Mouse (Mus musculus) erythroid progenitor cell, adult 5-6 weeks (primary cell): ENCODE results near the gene Atp2b1. TPM values are rescaled to one million over a fixed set of nuclear protein-coding genes. Genes with fewer than 3 reads are reported as not detected.

Experiments
- ATAC-seq: replicated peaks from 2 replicates; pipeline ENCODE4 v1.8.0; 2016; ENCODE audit warnings: moderate number of reproducible peaks, mild to moderate bottlenecking, moderate TSS enrichment, inconsistent platforms; ENCODE audit not compliant: poor library complexity, low FRiP score, severe bottlenecking
- total RNA-seq, 2 experiments: library from RNA; stranded (forward) in 1 of 2; stranded (reverse) in 1 of 2; fragments of 150-400 nt in 1 of 2; fragments of 186-747, 209-891 nt in 1 of 2; gene quantifications; 2 replicates each; pipeline versions ENCODE4 v1.2.3 to v1.2.4; 2015 to 2017; ENCODE audit warnings: low replicate concordance in 2 of 2

Atp2b1 gene
- total RNA-seq, 2 experiments from 2014 or later = 32.3 to 39.6 TPM

DNA sequence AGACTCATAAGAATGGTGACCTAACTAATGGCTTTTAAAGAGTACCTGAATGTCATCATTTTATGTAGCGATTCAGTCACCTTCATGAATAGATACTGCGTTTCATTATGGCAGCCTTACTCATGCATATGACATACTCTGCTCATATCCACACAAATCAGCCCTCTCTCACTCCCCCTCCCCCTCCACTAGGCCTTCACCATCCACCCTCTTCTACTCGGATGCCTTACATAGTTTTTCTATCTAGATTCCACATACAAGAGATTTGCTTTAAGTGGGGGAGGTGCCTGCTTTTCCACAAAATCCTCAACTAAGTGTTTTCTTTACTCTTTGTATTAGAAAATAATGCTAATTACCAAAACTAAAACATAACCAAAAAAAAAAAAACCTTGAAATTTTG, 96.9 kb downstream of the Atp2b1 start:
- ATAC-seq = no peak

DNA sequence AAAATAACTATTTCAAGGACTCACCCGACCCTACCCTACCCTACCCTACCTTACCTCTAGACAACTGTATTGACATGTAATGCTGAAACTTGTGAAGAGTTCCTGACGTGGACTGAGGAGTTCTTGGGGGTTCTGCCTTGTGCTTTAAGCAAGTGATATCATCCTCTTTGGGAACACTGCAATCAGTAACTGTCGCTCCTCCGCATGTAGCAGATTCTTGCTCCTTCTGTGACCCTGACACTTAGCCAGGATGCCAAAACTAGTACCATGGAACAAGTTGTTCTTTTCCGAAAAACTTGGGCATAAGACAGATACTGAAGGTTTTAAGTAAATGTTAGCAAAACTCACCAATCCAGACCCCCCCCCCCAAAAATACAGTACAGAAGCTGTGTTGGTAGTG, 97.9 kb downstream of the Atp2b1 start:
- ATAC-seq = no peak

GRCm38 (mm10) chr10:99014737-99015136, 100.5 kb downstream of the Atp2b1 start:
- ATAC-seq = no peak

- ATAC-seq = no peak
Measured at GRCm38 (mm10) chr10:99016996-99017395, 102.8 kb downstream of the Atp2b1 start.

- 0 out of 2 replicates have a peak, but pooled peaks have one; percentile 25 for ATAC-seq
Measured at GRCm38 (mm10) chr10:99027462-99027861, 113.3 kb downstream of the Atp2b1 start.

DNA sequence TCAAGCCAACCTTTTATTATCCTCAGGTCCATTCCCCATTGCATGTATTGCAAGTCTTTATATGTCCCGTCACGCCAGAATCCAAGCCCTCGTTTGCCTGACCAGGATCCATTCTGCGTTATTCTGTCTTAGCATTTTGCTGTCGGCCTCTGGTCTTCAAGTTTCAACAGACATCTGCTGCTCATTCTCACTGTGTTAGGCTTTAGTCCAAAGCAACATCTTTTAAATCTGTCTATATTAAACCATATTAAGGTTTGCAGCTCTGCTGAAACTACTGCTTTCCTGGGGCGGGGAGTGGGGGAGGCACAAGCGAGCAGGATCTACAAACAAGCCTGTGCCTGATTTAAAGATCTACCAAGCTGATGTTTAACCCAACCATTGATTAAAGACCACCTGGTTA, 115.6 kb downstream of the Atp2b1 start:
- no peak for ATAC-seq

DNA sequence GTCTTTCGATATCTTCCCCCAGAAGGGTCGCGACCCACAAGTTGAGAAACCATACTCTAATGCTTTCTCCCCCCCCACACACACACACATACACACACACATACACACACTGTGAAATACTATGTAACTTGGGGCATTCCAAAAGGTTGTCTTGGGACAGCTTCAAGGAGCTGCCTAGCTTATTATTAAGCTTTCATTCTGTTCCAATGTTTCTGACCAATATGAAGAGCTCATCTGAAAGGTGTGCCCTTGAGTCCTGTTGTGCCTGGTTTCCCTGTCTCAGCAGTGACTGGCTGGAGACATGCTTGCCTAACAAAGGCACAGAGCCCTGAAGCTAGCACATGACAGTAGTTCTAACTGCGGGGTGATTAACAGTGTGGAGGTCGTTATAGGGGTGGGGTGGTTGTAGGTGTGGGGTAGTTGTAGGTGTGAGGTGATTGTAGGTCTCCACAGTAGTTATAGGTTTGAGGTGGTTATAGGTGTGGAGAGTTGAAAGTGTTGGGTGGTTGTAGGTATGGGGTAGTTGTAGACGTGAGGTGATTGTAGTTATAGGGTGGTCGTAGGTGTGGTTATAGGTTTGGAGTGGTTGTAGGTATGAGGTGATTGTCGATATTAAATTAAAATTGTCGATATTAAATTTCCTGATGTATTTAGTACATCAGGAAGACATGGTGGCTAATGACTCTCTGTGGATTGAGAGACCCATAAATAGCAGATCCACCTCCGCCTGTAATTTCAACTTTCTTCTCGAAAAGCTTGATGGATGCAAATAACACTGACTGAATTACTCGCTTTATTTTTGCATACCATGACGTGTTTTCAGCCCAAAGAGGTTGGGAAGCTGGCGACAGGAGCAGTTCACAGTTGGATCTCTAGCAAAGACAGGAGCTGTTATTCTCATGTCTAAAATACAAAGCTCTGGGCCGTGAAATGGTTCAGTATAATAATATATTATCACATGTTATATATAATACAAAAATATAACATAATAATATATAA, 119.9 kb downstream of the Atp2b1 start:
- no peak for ATAC-seq

- no peak for ATAC-seq
Measured at GRCm38 (mm10) chr10:99037185-99038065, 123.2 kb downstream of the Atp2b1 start.

DNA sequence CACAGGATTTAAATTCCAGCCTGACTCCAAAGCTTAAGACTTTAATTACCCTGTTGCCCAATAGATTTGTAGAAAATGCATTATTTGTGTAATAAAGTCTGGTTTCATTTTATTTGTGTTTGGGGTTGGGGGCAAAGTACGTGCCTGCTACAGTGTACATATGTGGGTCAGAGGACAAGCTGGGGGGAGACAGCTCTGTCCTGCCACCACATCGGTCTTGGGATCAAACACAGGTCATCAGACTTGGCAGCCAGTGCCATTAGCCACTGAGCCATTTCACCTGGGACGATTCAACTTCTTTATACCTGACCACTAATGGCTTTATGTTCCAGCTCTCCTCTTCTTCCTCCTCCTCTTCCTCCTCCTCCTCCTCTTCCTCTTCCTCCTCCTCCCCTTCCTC, 124.7 kb downstream of the Atp2b1 start:
- ATAC-seq = no peak

GRCm38 (mm10) chr10:99040171-99040570, 126.0 kb downstream of the Atp2b1 start:
- no peak for ATAC-seq

- no peak for ATAC-seq
Measured at GRCm38 (mm10) chr10:99046756-99047550, 132.7 kb downstream of the Atp2b1 start.

DNA sequence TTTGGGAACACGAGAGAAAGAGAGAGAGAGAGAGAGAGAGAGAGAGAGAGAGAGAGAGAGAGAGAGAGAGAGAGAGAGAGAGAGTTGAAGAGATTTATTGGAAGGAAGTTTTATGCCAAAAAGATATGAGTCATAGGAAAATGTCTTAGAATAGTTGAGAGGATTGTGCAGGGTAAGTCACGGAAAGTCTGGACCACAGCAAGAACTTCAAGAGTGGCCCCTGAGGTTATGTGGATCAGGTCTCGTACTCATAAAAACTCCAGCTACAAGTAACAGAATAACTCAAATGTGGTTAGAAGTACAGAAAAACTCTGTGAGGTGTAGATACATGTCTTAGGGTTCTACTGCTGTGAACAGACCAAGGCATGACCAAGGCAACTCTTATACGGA, 133.3 kb downstream of the Atp2b1 start:
- no peak for ATAC-seq

DNA sequence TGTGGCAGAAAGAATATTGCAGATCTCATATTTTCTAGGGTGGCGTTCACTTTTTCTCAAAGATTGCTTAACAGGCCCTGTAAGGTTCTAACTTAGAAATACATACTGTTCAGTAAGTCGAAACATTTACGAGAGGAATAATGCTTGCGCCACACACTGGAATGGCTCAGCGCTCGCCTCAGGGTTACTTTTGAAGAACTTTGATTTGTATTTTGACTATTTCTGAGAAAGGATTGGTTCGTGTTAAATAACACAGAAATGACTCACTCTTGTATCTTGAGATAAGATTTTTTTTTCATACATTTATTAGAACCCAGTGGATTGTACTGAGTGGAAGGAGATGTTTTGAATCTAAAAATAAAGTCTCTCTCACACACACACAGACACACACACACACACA, 135.9 kb downstream of the Atp2b1 start:
- no peak for ATAC-seq

GRCm38 (mm10) chr10:99053111-99053510, 138.9 kb downstream of the Atp2b1 start:
- no peak for ATAC-seq

GRCm38 (mm10) chr10:99060588-99060987, 146.4 kb downstream of the Atp2b1 start:
- ATAC-seq = no peak

DNA sequence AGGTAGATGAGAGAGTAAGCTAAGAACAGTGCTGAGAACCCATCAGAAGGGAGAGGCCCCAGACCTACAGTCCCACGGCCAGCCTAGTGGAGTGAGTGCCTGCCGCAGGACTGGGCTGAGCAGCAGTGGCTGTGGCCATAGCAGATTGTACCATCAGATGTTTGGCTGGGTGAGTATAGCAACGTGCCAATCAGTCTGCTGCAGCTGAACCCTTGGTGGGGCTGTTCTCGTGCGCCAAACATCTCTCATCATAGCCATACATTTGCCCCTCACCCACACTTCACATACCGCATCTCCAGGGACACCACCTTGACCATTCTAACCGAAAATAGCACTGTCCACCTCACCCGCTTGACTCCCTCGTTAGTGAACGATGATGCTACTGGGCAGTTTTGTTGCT, 147.2 kb downstream of the Atp2b1 start:
- no peak for ATAC-seq

- no peak for ATAC-seq
Measured at GRCm38 (mm10) chr10:99062546-99062945, 148.3 kb downstream of the Atp2b1 start.
